Mouse (Mus musculus): ENCODE measurements around the gene Sdhaf3.

Gene Sdhaf3

GRCm38 (mm10) chr6:6955764-6956561, at the start of gene Sdhaf3:
Gene Sdhaf3 (plus strand): TSS chr6:6956004.
- in situ Hi-C loops (cut with MboI, MseI): loop anchor here (10.0 to 25.0 kb wide), 2 partner anchors 381 to 881 kb away; partner anchors contain the start of genes C1galt1 and Sem1

GRCm38 (mm10) chr6:6909586-6909985, 46.2 kb upstream of the Sdhaf3 start:
- in situ Hi-C loops (cut with MboI, MseI): no loop called here

GRCm38 (mm10) chr6:6914304-6914703, 41.5 kb upstream of the Sdhaf3 start:
- in situ Hi-C loops (cut with MboI, MseI): no loop called here

- in situ Hi-C loops (cut with MboI, MseI): no loop called here
Measured at GRCm38 (mm10) chr6:6914849-6915525, 40.8 kb upstream of the Sdhaf3 start.

- in situ Hi-C loops (cut with MboI, MseI): no loop called here
Measured at GRCm38 (mm10) chr6:6915526-6915915, 40.3 kb upstream of the Sdhaf3 start.

GRCm38 (mm10) chr6:6917334-6917733, 38.5 kb upstream of the Sdhaf3 start:
- in situ Hi-C loops (cut with MboI, MseI): no loop called here

GRCm38 (mm10) chr6:6925264-6925663, 30.5 kb upstream of the Sdhaf3 start:
- in situ Hi-C loops (cut with MboI, MseI): no loop called here

GRCm38 (mm10) chr6:6930831-6931230, 25.0 kb upstream of the Sdhaf3 start:
- in situ Hi-C loops (cut with MboI, MseI): no loop called here

- in situ Hi-C loops (cut with MboI, MseI): no loop called here
Measured at GRCm38 (mm10) chr6:6931507-6931906, 24.3 kb upstream of the Sdhaf3 start.

- in situ Hi-C loops (cut with MboI, MseI): no loop called here
Measured at GRCm38 (mm10) chr6:6940845-6941244, 15.0 kb upstream of the Sdhaf3 start.

GRCm38 (mm10) chr6:6942813-6943212, 13.0 kb upstream of the Sdhaf3 start:
- in situ Hi-C loops (cut with MboI, MseI): no loop called here

GRCm38 (mm10) chr6:6947650-6948049, 8.2 kb upstream of the Sdhaf3 start:
- in situ Hi-C loops (cut with MboI, MseI): no loop called here

GRCm38 (mm10) chr6:6955395-6955763, 425 bp upstream of the Sdhaf3 start:
- in situ Hi-C loops (cut with MboI, MseI): loop anchor here (10.0 to 25.0 kb wide), 2 partner anchors 381 to 882 kb away; partner anchors contain the start of genes C1galt1 and Sem1

GRCm38 (mm10) chr6:6959234-6959633, 3.4 kb downstream of the Sdhaf3 start:
- in situ Hi-C loops (cut with MboI, MseI): loop anchor here (10.0 to 25.0 kb wide), 2 partner anchors 384 to 878 kb away; partner anchors contain the start of genes C1galt1 and Sem1

GRCm38 (mm10) chr6:6997226-6997946, 41.6 kb downstream of the Sdhaf3 start:
- in situ Hi-C loops (cut with MboI, MseI): no loop called here

- in situ Hi-C loops (cut with MboI, MseI): no loop called here
Measured at GRCm38 (mm10) chr6:6997956-6998355, 42.2 kb downstream of the Sdhaf3 start.

- in situ Hi-C loops (cut with MboI, MseI): no loop called here
Measured at GRCm38 (mm10) chr6:6999015-6999414, 43.2 kb downstream of the Sdhaf3 start.

GRCm38 (mm10) chr6:7003085-7003484, 47.3 kb downstream of the Sdhaf3 start:
- in situ Hi-C loops (cut with MboI, MseI): loop anchor here (25.0 kb wide), 1 partner anchor 659 kb away; no protein-coding TSS in a partner anchor

GRCm38 (mm10) chr6:7004005-7004404, 48.2 kb downstream of the Sdhaf3 start:
- in situ Hi-C loops (cut with MboI, MseI): loop anchor here (25.0 kb wide), 1 partner anchor 658 kb away; no protein-coding TSS in a partner anchor

- in situ Hi-C loops (cut with MboI, MseI): no loop called here
Measured at GRCm38 (mm10) chr6:7038087-7038486, 82.3 kb downstream of the Sdhaf3 start.

- in situ Hi-C loops (cut with MboI, MseI): no loop called here
Measured at GRCm38 (mm10) chr6:7038835-7039234, 83.0 kb downstream of the Sdhaf3 start.

- in situ Hi-C loops (cut with MboI, MseI): no loop called here
Measured at GRCm38 (mm10) chr6:7041912-7042311, 86.1 kb downstream of the Sdhaf3 start.

Data from T-helper 1 cell (primary cell).